Mouse (Mus musculus) embryonic facial prominence, embryonic 11.5 days (tissue): ENCODE results near the gene Prm2. TPM values are rescaled to one million over a fixed set of nuclear protein-coding genes. Genes with fewer than 3 reads are reported as not detected.

Experiments
- ATAC-seq: fragments of 200-750 bp; cut with Nextera tagmentation; replicated peaks from 2 replicates; pipeline ENCODE4 v1.8.0; 2017; ENCODE audit warnings: low read depth; ENCODE audit not compliant: insufficient number of reproducible peaks, low FRiP score, low TSS enrichment
- DNase-seq: peaks from one replicate; pipeline ENCODE4 v3.0.0-alpha.2; 2015; ENCODE audit warnings: low spot score
- H3K27ac ChIP-seq: fragments of 300-500 bp; sonication (generic); replicated peaks from 2 replicates; pipeline ENCODE4 v1.5.1; 2014; ENCODE audit warnings: mild to moderate bottlenecking, low read depth, low read length, control low read depth
- H3K27me3 ChIP-seq: fragments of 300-500 bp; sonication (generic); 2 replicates; pipeline ENCODE4 v1.6.1; 2014; ENCODE audit warnings: mild to moderate bottlenecking, low read length, moderate library complexity, mixed read lengths; ENCODE audit not compliant: control insufficient read depth, insufficient read depth
- H3K36me3 ChIP-seq: fragments of 300-500 bp; sonication (generic); replicated peaks from 2 replicates; pipeline ENCODE4 v1.6.1; 2014; ENCODE audit warnings: low read depth, mild to moderate bottlenecking, low read length, moderate library complexity, mixed read lengths; ENCODE audit not compliant: control insufficient read depth, insufficient read depth
- H3K4me1 ChIP-seq: fragments of 300-500 bp; sonication (generic); 2 replicates; pipeline ENCODE4 v1.6.1; 2014; ENCODE audit warnings: low read length, mixed read lengths; ENCODE audit not compliant: control insufficient read depth, insufficient read depth
- H3K4me2 ChIP-seq: fragments of 300-500 bp; sonication (generic); 2 replicates; pipeline ENCODE4 v1.6.1; 2014; ENCODE audit warnings: low read depth, mild to moderate bottlenecking, control low read depth, low read length, moderate library complexity
- H3K4me3 ChIP-seq: fragments of 300-500 bp; sonication (generic); 2 replicates; pipeline ENCODE4 v1.5.1; 2014; ENCODE audit warnings: low read depth, low read length, control low read depth
- H3K9ac ChIP-seq: fragments of 300-500 bp; sonication (generic); replicated peaks from 2 replicates; pipeline ENCODE4 v1.6.1; 2014; ENCODE audit warnings: mild to moderate bottlenecking, control low read depth, low read length
- H3K9me3 ChIP-seq: fragments of 300-500 bp; sonication (generic); replicated peaks from 2 replicates; pipeline ENCODE4 v1.6.1; 2016; ENCODE audit warnings: mild to moderate bottlenecking, low read length, inconsistent platforms, mixed read lengths; ENCODE audit not compliant: control insufficient read depth
- WGBS: fragments of 180-500 bp; shearing (Covaris S2); extraction: QIAGEN DNeasy Blood & Tissue Kit; methylation state at CpG from one replicate; pipeline ENCODE4 v1.1.7; 2014; 5-methylcytosine and 5-hydroxymethylcytosine counted together
- polyA plus RNA-seq: library from polyadenylated mRNA; unstranded; fragments of >200 nt; fragmentation: Nextera tagmentation; extraction: Ambion mirVana; gene quantifications from 2 replicates; pipeline ENCODE4 v1.2.1, GENCODE M21; 2014

The Prm2 gene
- polyA plus RNA-seq, 1 experiment from 2014 or later = not detected

- H3K4me2 ChIP-seq = no peak overlapping the region
- H3K27me3 ChIP-seq = no peaks in the 10 kb centered on the region; the same call in 1 of the 2 replicates
- no peak overlapping the region for H3K9ac ChIP-seq
- no peak overlapping the region for H3K27ac ChIP-seq
- H3K36me3 ChIP-seq = no peaks in the 10 kb centered on the region
- no peaks in the 10 kb centered on the region for H3K9me3 ChIP-seq
- 27% methylated on average over 9 of the region's 9 CpGs for WGBS
- H3K4me1 ChIP-seq = peaks cover 4% of the 10 kb centered on the region; the same call in 1 of the 2 replicates
- DNase-seq = peak; percentile 59
- H3K4me3 ChIP-seq = no peak overlapping the region
- ATAC-seq = no peak
Measured at GRCm38 (mm10) chr16:10781862-10782371, 14.0 kb downstream of the Prm2 start.

GRCm38 (mm10) chr16:10780631-10781120 lies 15.3 kb downstream of the Prm2 start:
- 71% methylated on average over 5 of the region's 5 CpGs for WGBS
- Histone ChIP-seq H3K27me3 (no peaks in the 10 kb centered on the region; the same call in 1 of the 2 replicates), H3K9me3 (no peaks in the 10 kb centered on the region), H3K27ac (no peak overlapping the region; the same call in 1 of the 2 replicates), H3K36me3 (no peaks in the 10 kb centered on the region), H3K4me3 (no peak overlapping the region), H3K9ac (no peak overlapping the region), H3K4me2 (no peak overlapping the region), H3K4me1 (peaks cover 4% of the 10 kb centered on the region; the same call in 1 of the 2 replicates)
- DNase-seq (no peak), ATAC-seq (no peak)

- WGBS = 67% methylated on average over 5 of the region's 5 CpGs
Measured at GRCm38 (mm10) chr16:10777579-10778160, 18.3 kb downstream of the Prm2 start.

GRCm38 (mm10) chr16:10776322-10776721 lies 19.6 kb downstream of the Prm2 start:
- DNase-seq (no peak), ATAC-seq (no peak)
- no peak overlapping the region for H3K4me3 ChIP-seq
- 51% methylated on average over 7 of the region's 7 CpGs for WGBS
- no peaks in the 10 kb centered on the region for H3K4me1 ChIP-seq
- no peaks in the 10 kb centered on the region for H3K9me3 ChIP-seq
- H3K27me3 ChIP-seq = no peaks in the 10 kb centered on the region
- H3K4me2 ChIP-seq = no peak overlapping the region
- no peaks in the 10 kb centered on the region for H3K36me3 ChIP-seq
- H3K9ac ChIP-seq = no peak overlapping the region
- H3K27ac ChIP-seq = no peak overlapping the region

More at GRCm38 (mm10) chr16:10777579-10778160, 18.3 kb downstream of the Prm2 start:
- no peak for DNase-seq
- H3K9me3 ChIP-seq = no peaks in the 10 kb centered on the region
- H3K4me2 ChIP-seq = no peak overlapping the region
- H3K27ac ChIP-seq = no peak overlapping the region
- no peak overlapping the region for H3K4me3 ChIP-seq
- no peaks in the 10 kb centered on the region for H3K36me3 ChIP-seq
- no peak for ATAC-seq
- peaks cover 4% of the 10 kb centered on the region; the same call in 1 of the 2 replicates for H3K4me1 ChIP-seq
- no peaks in the 10 kb centered on the region for H3K27me3 ChIP-seq
- H3K9ac ChIP-seq = no peak overlapping the region

- ATAC-seq (no peak), DNase-seq (no peak)
- Histone ChIP-seq H3K4me1 (no peaks in the 10 kb centered on the region), H3K27ac (no peak overlapping the region), H3K9ac (no peak overlapping the region), H3K4me3 (no peak overlapping the region), H3K36me3 (no peaks in the 10 kb centered on the region), H3K27me3 (no peaks in the 10 kb centered on the region), H3K9me3 (no peaks in the 10 kb centered on the region), H3K4me2 (no peak overlapping the region)
- WGBS = 77% methylated on average over 4 of the region's 4 CpGs
Measured at GRCm38 (mm10) chr16:10774726-10775125, 21.2 kb downstream of the Prm2 start.

- WGBS = 86% methylated on average over 8 of the region's 8 CpGs
- DNase-seq = no peak
Measured at GRCm38 (mm10) chr16:10773543-10773942, 22.4 kb downstream of the Prm2 start.

GRCm38 (mm10) chr16:10771769-10772510 lies 24.0 kb downstream of the Prm2 start:
- no peak overlapping the region for H3K4me3 ChIP-seq
- H3K9ac ChIP-seq = no peak overlapping the region; the same call in 1 of the 2 replicates
- no peak overlapping the region for H3K27ac ChIP-seq
- no peaks in the 10 kb centered on the region for H3K27me3 ChIP-seq
- no peak overlapping the region for H3K4me2 ChIP-seq
- no peaks in the 10 kb centered on the region for H3K4me1 ChIP-seq
- H3K36me3 ChIP-seq = no peaks in the 10 kb centered on the region
- H3K9me3 ChIP-seq = no peaks in the 10 kb centered on the region
- no peak for ATAC-seq
- DNase-seq = no peak
- WGBS = 53% methylated on average over 19 of the region's 19 CpGs

More at GRCm38 (mm10) chr16:10773543-10773942, 22.4 kb downstream of the Prm2 start:
- H3K4me1 ChIP-seq = no peaks in the 10 kb centered on the region
- no peaks in the 10 kb centered on the region for H3K9me3 ChIP-seq
- no peak overlapping the region for H3K4me2 ChIP-seq
- no peak overlapping the region; the same call in 1 of the 2 replicates for H3K9ac ChIP-seq
- H3K27me3 ChIP-seq = no peaks in the 10 kb centered on the region
- no peak overlapping the region for H3K4me3 ChIP-seq
- H3K36me3 ChIP-seq = no peaks in the 10 kb centered on the region
- no peak overlapping the region for H3K27ac ChIP-seq
- no peak for ATAC-seq
